Mouse (Mus musculus) lung, embryonic 16.5 days (tissue): ENCODE results near the gene Zdhhc9. TPM values are rescaled to one million over a fixed set of nuclear protein-coding genes. Genes with fewer than 3 reads are reported as not detected.

Experiments
- ATAC-seq: fragments of 200-750 bp; cut with Nextera tagmentation; 2 replicates; pipeline ENCODE4 v1.8.0; 2017; ENCODE audit warnings: low read depth, mild to moderate bottlenecking, moderate library complexity
- H3K27ac ChIP-seq: fragments of 300-500 bp; sonication (generic); 2 replicates; pipeline ENCODE4 v1.5.1; 2014; ENCODE audit warnings: mild to moderate bottlenecking, control low read depth, low read length
- H3K27me3 ChIP-seq: fragments of 300-500 bp; sonication (generic); 2 replicates; pipeline ENCODE4 v1.6.1; 2014; ENCODE audit warnings: low read depth, low read length, mixed read lengths; ENCODE audit not compliant: control insufficient read depth, insufficient read depth
- H3K36me3 ChIP-seq: fragments of 300-500 bp; sonication (generic); 2 replicates; pipeline ENCODE4 v1.6.1; 2014; ENCODE audit warnings: low read length; ENCODE audit not compliant: control insufficient read depth, insufficient read depth
- H3K4me1 ChIP-seq: fragments of 300-500 bp; sonication (generic); replicated peaks from 2 replicates; pipeline ENCODE4 v1.6.1; 2014; ENCODE audit warnings: low read length, mixed read lengths; ENCODE audit not compliant: control insufficient read depth, insufficient read depth
- H3K4me2 ChIP-seq: fragments of 300-500 bp; sonication (generic); 2 replicates; pipeline ENCODE4 v1.6.1; 2014; ENCODE audit warnings: low read depth, low read length, control low read depth
- H3K4me3 ChIP-seq: fragments of 300-500 bp; sonication (generic); 2 replicates; pipeline ENCODE4 v1.5.1; 2014; ENCODE audit warnings: mild to moderate bottlenecking, low read length, control low read depth
- H3K9ac ChIP-seq: fragments of 300-500 bp; sonication (generic); 2 replicates; pipeline ENCODE4 v1.6.1; 2014; ENCODE audit warnings: low read length, control low read depth
- H3K9me3 ChIP-seq: fragments of 300-500 bp; sonication (generic); 2 replicates; pipeline ENCODE4 v1.6.1; 2016; ENCODE audit warnings: low read length; ENCODE audit not compliant: control insufficient read depth
- WGBS: fragments of 180-500 bp; shearing (Covaris S2); extraction: QIAGEN DNeasy Blood & Tissue Kit; methylation state at CpG from one replicate; pipeline ENCODE4 v1.1.7; 2014; 5-methylcytosine and 5-hydroxymethylcytosine counted together
- polyA plus RNA-seq: library from polyadenylated mRNA; unstranded; fragments of >200 nt; fragmentation: Nextera tagmentation; extraction: Ambion mirVana; gene quantifications from 2 replicates; pipeline ENCODE4 v1.2.1, GENCODE M21; 2015

The Zdhhc9 gene
- polyA plus RNA-seq, 1 experiment from 2014 or later: 2.9 TPM

GRCm38 (mm10) chrX:48139368-48140285 lies 69.1 kb downstream of the Zdhhc9 start:
- no peak for ATAC-seq
- H3K4me3 ChIP-seq: no peak overlapping the region
- H3K27ac ChIP-seq: 0 out of 2 replicates have a peak overlapping the region, but pooled peaks have one; percentile 13
- H3K9me3 ChIP-seq: no peaks in the 10 kb centered on the region
- 46% methylated on average over 14 of the region's 14 CpGs for WGBS
- no peaks in the 10 kb centered on the region for H3K27me3 ChIP-seq
- H3K36me3 ChIP-seq: no peaks in the 10 kb centered on the region
- H3K4me1 ChIP-seq: peaks cover 3% of the 10 kb centered on the region; the same call in 1 of the 2 replicates
- no peak overlapping the region for H3K9ac ChIP-seq
- H3K4me2 ChIP-seq: no peak overlapping the region

DNA sequence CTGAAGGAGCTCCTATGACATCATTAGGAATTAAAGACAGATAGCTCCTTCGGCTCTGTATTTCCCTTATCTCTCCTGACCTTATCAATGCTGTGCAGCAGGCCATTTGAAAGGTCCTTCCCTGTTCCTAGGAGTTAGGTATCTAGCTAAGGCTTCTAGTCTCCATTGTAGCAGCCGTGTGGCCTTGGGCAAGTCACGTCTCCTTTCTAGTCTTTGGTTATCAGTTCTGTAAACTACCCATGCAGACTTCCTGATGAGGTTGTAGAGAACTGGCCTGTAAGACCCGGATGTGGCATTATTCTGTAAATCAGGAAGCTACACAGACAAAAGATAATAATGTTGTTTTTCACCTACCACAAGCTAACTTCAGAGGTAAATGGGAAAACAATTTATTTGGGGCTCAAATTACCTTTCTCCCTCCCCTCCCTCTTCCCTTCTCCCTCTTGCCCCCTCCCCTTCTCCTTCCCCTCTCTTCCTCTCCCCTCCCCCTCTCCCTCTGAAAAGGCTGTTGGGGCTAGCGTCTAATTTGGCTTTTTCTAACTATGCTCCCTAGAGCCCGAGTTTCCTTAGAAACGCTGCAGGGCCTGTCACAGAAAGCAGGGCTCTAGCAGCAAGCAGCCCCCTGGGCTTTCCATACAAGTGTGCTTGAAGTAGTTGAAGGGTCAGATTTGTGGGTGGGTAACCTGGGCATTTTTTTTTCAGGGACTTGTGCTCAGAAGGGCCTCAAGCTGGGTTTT lies 70.0 kb downstream of the Zdhhc9 start:
- peaks cover 3% of the 10 kb centered on the region; the same call in 1 of the 2 replicates for H3K4me1 ChIP-seq
- H3K27me3 ChIP-seq: no peaks in the 10 kb centered on the region
- no peak overlapping the region for H3K4me2 ChIP-seq
- no peak overlapping the region for H3K9ac ChIP-seq
- 43% methylated on average over 7 of the region's 7 CpGs for WGBS
- H3K9me3 ChIP-seq: no peaks in the 10 kb centered on the region
- no peak for ATAC-seq
- peak overlapping the region; percentile 27; the same call in 1 of the 2 replicates for H3K27ac ChIP-seq
- H3K4me3 ChIP-seq: no peak overlapping the region
- H3K36me3 ChIP-seq: no peaks in the 10 kb centered on the region

DNA sequence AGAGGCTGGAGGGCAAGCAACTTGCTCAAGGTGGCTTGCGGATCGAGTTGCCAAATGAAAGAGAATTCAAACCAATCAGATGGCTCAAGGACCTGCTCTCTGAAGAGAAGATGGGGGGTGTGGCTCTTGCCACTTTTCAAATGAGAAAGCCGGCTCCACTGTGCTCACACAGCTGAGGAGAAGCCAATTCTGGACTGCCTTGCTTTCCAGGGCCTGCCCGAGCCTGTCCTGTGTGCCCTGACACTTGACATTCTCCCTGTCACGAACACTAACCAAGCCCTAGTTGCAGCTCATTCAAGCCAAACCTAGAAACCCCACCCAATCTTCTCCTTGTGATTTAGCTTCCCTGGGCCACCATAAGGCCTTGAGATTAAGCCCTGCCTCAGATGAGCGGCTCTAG lies 70.7 kb downstream of the Zdhhc9 start:
- no peak overlapping the region for H3K4me2 ChIP-seq
- H3K4me1 ChIP-seq: peaks cover 3% of the 10 kb centered on the region; the same call in 1 of the 2 replicates
- no peaks in the 10 kb centered on the region for H3K9me3 ChIP-seq
- no peaks in the 10 kb centered on the region for H3K36me3 ChIP-seq
- no peak overlapping the region for H3K4me3 ChIP-seq
- peak; percentile 42; the same call in 1 of the 2 replicates for ATAC-seq
- 0 out of 2 replicates have a peak overlapping the region, but pooled peaks have one; percentile 27 for H3K27ac ChIP-seq
- 59% methylated on average over 6 of the region's 6 CpGs for WGBS
- H3K27me3 ChIP-seq: no peaks in the 10 kb centered on the region
- H3K9ac ChIP-seq: no peak overlapping the region

DNA sequence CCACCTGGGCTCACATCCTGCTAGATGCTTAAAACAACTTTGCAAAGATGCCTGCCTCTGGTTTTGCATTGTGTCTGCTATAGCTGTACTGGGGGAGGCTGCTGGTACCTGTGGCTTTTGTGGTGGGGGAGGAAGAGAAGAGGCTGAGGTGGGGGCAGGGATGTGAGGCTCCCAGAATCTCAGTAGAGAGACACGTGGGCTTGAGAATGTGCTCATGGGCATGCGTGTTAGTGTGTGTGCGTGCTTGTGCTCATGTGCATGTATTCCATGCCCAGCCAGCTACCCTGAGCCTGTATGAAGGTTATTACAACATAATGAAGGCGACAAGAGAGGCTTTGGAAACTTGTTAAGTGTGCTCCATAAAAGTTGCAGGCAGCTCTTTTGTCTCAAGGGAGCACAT lies 71.7 kb downstream of the Zdhhc9 start:
- H3K9me3 ChIP-seq: no peaks in the 10 kb centered on the region
- H3K4me2 ChIP-seq: no peak overlapping the region
- H3K27ac ChIP-seq: no peak overlapping the region
- no peaks in the 10 kb centered on the region for H3K27me3 ChIP-seq
- H3K9ac ChIP-seq: no peak overlapping the region
- WGBS: 80% methylated on average over 4 of the region's 4 CpGs
- peaks cover 3% of the 10 kb centered on the region; the same call in 1 of the 2 replicates for H3K4me1 ChIP-seq
- no peaks in the 10 kb centered on the region for H3K36me3 ChIP-seq
- ATAC-seq: no peak
- H3K4me3 ChIP-seq: no peak overlapping the region

GRCm38 (mm10) chrX:48129167-48129566 lies 79.5 kb downstream of the Zdhhc9 start:
- Histone ChIP-seq H3K9me3 (no peaks in the 10 kb centered on the region), H3K4me2 (no peak overlapping the region), H3K27ac (no peak overlapping the region), H3K27me3 (no peaks in the 10 kb centered on the region), H3K4me1 (no peaks in the 10 kb centered on the region), H3K36me3 (no peaks in the 10 kb centered on the region), H3K9ac (no peak overlapping the region), H3K4me3 (no peak overlapping the region)
- no peak for ATAC-seq
- WGBS: 83% methylated on average over 1 of the region's 1 CpGs

- H3K36me3 ChIP-seq: no peaks in the 10 kb centered on the region
- 81% methylated on average over 6 of the region's 6 CpGs for WGBS
- H3K4me2 ChIP-seq: no peak overlapping the region
- no peak for ATAC-seq
- no peaks in the 10 kb centered on the region for H3K27me3 ChIP-seq
- H3K9me3 ChIP-seq: no peaks in the 10 kb centered on the region
- H3K9ac ChIP-seq: no peak overlapping the region
- H3K4me1 ChIP-seq: no peaks in the 10 kb centered on the region
- H3K27ac ChIP-seq: no peak overlapping the region
- H3K4me3 ChIP-seq: no peak overlapping the region
These were observed 81.0 kb downstream of the Zdhhc9 start for GRCm38 (mm10) chrX:48127502-48128218.

- H3K9me3 ChIP-seq: no peaks in the 10 kb centered on the region
- no peak overlapping the region for H3K9ac ChIP-seq
- H3K36me3 ChIP-seq: no peaks in the 10 kb centered on the region
- no peaks in the 10 kb centered on the region for H3K4me1 ChIP-seq
- 56% methylated on average over 6 of the region's 6 CpGs for WGBS
- no peak overlapping the region for H3K27ac ChIP-seq
- H3K27me3 ChIP-seq: no peaks in the 10 kb centered on the region
- no peak overlapping the region for H3K4me2 ChIP-seq
- ATAC-seq: no peak
- no peak overlapping the region for H3K4me3 ChIP-seq
These were observed 81.7 kb downstream of the Zdhhc9 start for GRCm38 (mm10) chrX:48126903-48127476.

DNA sequence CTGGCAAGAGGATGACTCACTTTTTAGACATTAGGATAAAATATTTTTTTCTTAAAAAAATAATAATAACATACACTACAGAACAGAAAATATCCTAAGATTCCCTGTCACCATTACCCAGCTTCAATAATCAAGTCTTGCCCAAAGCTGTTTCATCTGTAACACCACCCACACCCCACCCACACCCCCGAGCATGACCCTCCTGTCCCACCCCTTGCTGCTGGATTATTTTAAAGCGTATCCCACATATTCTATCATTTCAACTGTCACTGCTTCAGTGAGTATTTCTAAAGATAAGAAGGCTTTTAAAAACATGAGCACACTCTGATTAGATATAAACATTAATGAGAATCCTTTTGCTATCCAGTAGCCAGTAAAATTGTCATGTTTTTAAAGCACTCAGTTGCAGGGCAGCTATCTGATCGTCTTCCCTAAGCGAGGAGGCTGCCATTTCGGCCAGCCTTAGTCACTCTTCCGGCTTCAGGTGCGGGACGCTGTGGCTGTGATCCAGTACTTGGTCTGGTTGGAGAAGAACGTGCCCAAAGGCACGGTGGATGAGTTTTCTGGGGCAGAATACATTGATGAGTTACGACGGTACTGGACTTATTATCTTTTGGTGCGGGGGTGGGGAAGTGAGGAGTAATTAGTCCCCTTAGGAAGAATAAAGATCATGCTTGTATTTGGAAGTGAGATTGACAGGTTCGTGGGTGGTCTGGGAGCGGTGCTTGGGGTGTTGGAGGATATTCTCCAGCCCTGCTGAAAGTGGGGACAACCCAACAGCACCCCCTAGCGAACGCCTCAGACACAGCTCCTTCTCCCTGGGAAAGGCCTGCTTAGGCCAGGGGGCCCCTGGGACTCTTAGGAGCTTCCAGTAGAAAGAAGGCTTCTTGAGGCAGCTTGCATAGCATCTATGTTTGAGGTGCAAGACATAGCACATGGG lies 84.3 kb downstream of the Zdhhc9 start:
- H3K27me3 ChIP-seq: no peaks in the 10 kb centered on the region
- H3K36me3 ChIP-seq: no peaks in the 10 kb centered on the region
- peak overlapping the region; percentile 6; the same call in 1 of the 2 replicates for H3K4me3 ChIP-seq
- H3K4me2 ChIP-seq: peak overlapping the region; percentile 44
- WGBS: 21% methylated on average over 17 of the region's 17 CpGs
- H3K9me3 ChIP-seq: no peaks in the 10 kb centered on the region
- H3K4me1 ChIP-seq: no peaks in the 10 kb centered on the region
- ATAC-seq: peak; percentile 76
- H3K27ac ChIP-seq: no peak overlapping the region
- no peak overlapping the region; the same call in 1 of the 2 replicates for H3K9ac ChIP-seq
